Mouse (Mus musculus) NIH3T3 (cell line): ENCODE results near the gene Cacfd1.
A peak's percentile ranks its signal among the peaks of the same experiment; 100 is the strongest.

Experiments used
- DNase-seq: peaks from one replicate; pipeline ENCODE4 v3.0.0-alpha.2; 2012; ENCODE audit warnings: low read depth

Gene Cacfd1

DNA sequence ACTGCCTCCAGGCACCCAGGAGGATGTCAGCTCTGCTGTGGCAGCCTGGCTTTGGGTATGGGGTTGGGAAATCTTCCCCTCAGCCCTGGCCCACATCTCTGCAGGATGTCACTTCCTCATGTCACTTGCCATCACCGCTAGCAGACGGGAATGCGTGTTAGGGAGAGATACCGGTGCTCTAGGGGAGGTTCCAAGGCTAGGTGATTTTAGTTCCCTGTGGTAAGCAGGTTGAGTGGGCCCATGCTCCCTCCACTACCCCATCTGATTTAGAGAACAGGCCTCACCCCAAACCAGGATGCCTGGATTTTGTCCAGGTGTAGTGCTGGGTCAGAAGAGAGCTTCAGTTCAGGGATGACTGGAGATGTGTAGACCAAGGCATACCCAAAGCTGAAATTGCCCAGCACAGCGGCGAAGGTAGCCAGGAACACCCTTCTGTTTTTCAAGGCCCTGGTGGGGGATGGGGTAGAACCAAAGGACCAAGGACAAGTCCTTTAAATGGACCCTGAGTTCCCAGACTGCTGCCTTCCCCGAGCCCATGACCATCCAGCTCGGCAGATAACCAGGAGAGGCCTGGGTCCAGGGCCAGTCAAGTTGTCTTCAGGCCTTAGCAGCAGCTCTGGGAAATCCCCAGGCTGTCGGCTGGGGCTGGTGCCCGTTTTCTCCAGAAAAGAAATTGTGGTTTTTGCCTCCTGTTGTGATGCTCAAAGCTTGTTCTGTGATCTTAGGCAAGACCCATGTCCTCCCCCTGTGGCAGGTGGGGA, 17.3 kb downstream of the Cacfd1 start:
- DNase-seq = no peak

- peak; percentile 87 for DNase-seq
These were observed 18.1 kb downstream of the Cacfd1 start, which contains the start of gene Slc2a6 for GRCm38 (mm10) chr2:27027618-27028436. Slc2a6 (minus strand) TSS chr2:27027998.

GRCm38 (mm10) chr2:27028437-27029015, 18.8 kb downstream of the Cacfd1 start:
- DNase-seq = no peak

GRCm38 (mm10) chr2:27032361-27032760, 22.6 kb downstream of the Cacfd1 start:
- peak; percentile 40 for DNase-seq

DNA sequence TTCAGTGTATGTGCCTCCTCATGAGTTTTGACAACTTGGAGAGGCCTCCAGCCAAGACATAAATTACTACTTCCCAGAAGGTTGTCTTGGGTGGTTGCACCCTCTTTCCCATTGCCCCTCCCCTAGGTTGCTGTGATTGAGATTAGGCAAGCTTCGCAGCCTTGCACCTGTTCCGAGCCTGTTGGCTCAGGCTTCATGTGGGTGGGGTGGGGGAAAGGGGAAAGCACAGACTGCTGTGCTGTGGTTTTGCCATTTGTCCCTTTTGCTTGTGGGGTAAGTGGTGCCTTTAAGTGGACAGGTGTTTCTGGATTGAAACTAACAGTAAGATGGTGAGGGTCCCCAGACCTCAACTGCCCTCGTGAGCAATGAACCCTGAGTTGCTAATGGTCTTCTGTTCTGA, 26.3 kb downstream of the Cacfd1 start:
- no peak for DNase-seq

GRCm38 (mm10) chr2:27037008-27037407, 27.3 kb downstream of the Cacfd1 start:
- no peak for DNase-seq

DNA sequence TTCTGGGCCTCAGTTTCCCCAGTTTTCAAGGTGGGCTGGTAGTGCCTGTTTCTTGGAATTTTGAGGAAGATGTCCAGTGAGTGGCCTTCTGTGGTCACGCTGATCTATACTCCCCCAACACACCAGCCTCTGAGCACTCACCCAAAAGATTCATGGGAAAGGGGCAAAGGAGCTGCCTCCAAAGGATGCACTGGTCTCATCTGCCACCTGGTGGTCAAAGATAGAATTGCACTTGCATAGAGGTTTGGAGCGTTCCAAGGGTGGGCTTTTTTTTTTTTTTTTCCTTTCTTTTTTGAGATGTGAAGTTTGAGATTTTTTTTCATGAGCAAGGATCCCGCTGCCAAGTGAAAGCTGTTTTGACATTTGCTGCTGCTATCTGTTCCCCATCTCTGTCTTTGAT, 28.9 kb downstream of the Cacfd1 start:
- peak; percentile 88 for DNase-seq

DNA sequence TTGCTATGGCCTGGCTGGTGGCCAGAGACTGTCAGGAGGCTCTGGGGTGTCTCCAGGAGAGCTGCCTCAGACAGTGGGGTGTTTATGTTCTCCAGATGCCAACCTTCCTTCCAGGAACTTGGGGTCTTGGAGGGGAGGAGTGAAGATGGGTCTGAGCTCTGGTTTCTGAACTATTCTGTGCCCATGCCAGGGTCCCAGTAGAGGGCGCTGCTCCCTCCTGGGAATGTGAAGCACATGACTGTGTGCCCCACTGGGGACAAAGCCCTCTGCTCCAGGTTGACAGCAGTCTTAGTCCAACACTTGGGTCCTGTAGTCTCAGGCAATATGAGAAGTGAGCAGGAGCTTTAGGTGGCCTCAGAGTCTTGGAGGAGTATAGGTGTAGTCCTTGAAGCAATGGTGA, 29.6 kb downstream of the Cacfd1 start:
- DNase-seq = peak; percentile 27

GRCm38 (mm10) chr2:27042131-27042844, 32.6 kb downstream of the Cacfd1 start:
- peak; percentile 23 for DNase-seq

DNA sequence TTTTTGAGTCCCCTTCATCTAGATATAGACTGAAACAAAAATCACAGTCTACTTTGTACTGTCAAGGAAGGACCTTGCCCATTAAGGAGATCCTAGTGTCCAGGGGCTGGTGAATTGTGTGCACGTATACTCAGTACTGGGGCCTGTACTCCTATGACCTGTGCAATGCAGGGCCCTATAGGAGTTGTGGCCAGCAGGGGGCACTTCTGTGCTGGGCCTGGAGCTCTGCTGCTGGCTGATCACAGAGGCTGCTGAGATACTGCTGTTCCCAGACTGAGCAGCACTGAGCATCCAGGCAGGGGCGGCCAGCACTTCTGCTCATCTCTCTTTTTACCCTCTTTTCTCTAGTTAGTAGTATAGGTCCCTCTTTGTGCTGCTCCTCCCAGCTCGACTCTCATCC, 33.7 kb downstream of the Cacfd1 start:
- peak; percentile 91 for DNase-seq

- no peak for DNase-seq
These were observed 34.4 kb downstream of the Cacfd1 start for GRCm38 (mm10) chr2:27044166-27044565.

DNA sequence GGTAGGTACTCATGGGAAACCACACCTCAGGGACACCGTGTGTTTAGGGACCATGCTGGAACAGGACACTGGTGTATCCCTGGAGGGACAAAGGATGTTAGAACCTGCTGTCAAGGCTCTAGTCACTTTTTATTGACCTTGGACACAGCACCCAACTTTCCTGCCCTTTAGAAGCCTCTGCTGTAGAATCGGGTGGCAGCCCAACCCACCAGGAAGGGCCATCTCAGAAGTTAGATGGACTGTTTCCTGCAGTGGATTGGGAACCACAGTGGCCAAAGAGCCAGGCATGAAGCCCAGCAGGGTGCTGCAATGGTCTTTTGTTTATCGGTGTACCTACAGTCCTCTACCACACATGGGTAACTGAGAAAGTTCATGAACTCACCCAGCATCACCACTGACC, 34.9 kb downstream of the Cacfd1 start:
- DNase-seq = no peak

DNA sequence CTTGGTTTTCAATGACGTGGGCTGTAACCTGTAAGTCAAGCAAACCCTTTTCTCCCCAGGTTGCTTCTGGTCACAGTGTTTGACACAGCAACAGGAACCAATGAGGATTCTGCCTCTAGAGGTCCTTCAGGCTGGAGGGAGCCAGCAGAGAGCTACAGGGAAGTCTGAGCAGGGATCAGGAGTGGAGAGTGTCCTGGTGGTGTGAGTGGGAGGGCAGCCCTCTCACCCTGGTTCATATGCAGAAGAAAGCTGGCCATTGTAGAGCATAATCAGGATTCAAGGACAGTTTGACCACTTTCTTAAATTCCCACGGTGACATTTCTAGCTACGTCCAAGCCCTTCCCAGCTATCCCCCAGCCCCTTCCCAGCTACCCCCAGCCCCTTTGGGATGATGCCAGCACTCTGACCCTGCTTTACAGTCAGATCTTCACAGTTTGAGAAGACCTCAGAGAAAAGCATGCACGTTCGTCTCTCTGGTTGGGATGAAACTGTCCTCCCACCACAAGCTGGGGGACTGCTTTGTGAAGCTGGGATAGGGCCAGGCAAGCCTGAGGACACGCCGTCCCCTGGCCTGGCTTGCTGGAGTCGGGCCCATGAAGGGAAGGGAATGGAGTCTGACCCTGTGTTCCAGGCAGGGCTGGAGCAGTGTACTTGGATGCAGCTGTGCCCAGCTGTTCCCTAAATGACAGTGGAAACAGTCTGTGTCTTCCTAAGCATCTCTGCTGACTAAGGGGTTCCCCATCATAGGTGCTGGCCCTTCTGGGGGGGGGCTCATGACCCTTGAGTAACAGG, 36.4 kb downstream of the Cacfd1 start:
- DNase-seq = no peak

- peak; percentile 30 for DNase-seq
These were observed 39.7 kb downstream of the Cacfd1 start for GRCm38 (mm10) chr2:27049408-27049807.

GRCm38 (mm10) chr2:27058251-27058650, 48.5 kb downstream of the Cacfd1 start:
- no peak for DNase-seq

GRCm38 (mm10) chr2:27058751-27059150, 49.0 kb downstream of the Cacfd1 start:
- no peak for DNase-seq

GRCm38 (mm10) chr2:27059187-27059586, 49.5 kb downstream of the Cacfd1 start:
- DNase-seq = peak; percentile 28

GRCm38 (mm10) chr2:27067124-27067523, 57.4 kb downstream of the Cacfd1 start:
- DNase-seq = no peak

DNA sequence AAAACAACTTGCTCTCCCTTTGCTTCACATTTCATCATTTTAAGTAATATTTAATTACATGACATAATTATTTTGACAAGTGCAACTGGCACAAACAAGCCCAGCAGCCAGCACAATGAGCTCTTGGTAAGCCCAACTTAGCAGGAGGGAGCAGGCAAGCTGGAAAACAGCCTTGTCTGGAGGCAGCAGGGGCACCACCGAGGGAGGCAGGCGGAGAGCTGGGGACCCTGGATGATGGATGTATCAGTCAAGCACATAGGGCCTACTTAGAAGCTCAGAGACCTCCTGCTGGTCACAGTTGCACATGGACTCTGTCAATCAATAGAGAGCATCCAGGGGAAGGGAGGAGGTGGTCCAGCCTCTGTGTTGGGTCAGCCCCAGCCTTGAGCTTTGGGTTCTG, 58.3 kb downstream of the Cacfd1 start:
- DNase-seq = no peak

DNA sequence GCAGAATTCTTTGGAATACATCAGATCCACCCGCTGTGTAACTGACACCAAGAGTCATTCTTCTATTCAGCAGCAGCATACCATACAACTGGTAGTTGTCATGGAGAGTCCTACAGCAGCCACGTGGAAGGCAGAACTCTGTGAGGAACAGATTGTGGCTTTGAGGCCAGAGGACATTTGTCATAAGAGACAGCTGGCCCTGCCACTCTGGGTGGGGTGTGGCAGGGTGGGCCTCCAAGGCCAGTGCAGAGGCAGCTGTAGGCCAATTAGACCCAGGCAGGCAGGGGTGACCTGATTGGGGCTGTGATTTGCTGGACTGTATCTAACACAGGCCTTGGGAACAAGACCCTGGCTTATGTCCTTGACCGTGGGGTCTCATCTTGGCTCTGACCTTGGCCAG, 59.9 kb downstream of the Cacfd1 start:
- no peak for DNase-seq

GRCm38 (mm10) chr2:27070247-27070813, 60.6 kb downstream of the Cacfd1 start:
- DNase-seq = no peak
